Mouse (Mus musculus) ovary, adult 18-20 months (tissue): ENCODE data around the gene Kcnj1.

Source experiments
- DNase-seq: peaks from one replicate; pipeline ENCODE4 v3.0.0; 2022; ENCODE audit warnings: low spot score, mixed read lengths

The Kcnj1 gene

DNA sequence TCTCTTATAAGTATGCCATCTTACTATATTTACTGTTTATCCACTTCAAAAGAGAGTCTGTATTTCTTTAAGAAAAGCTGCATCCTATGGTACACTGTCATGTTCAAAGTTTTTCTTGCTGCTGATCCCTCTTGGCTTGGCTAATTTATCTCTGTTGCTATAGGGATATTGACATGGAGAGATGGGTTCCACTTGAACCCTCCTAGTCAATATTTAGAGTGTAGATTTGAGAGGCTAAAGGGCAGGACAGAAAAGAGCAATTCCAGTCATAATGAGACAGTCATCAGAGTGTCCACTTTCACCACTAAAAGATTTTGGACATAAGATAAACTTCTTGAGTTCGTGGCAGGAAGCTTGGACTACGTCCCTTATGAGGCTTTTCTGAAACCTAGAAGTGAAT is 27.9 kb downstream of the Kcnj1 start:
- no peak for DNase-seq

DNA sequence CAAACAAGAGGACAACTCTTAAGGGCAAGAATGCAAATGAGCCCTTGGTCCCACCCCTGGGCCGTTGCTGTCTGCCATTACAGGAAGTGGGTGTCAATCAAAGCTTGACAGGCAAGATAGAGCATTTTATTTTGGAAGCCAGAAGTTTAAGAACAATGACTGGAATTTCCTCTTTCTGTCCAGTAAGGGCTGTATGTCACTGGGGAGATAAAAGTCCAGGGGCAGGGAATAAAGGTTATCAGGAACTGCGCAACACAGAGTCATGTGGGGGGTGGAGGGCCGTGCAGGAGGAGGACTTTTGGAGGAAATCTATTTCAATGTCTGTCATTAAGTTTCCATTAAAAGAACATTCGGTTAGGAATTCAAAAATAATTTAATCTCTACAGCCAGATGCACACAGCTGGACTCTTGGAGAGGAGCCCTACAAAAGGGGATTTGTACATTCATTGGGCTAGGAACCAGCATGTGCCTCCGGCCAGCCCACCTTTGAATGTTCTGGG is 28.4 kb downstream of the Kcnj1 start:
- no peak for DNase-seq

DNA sequence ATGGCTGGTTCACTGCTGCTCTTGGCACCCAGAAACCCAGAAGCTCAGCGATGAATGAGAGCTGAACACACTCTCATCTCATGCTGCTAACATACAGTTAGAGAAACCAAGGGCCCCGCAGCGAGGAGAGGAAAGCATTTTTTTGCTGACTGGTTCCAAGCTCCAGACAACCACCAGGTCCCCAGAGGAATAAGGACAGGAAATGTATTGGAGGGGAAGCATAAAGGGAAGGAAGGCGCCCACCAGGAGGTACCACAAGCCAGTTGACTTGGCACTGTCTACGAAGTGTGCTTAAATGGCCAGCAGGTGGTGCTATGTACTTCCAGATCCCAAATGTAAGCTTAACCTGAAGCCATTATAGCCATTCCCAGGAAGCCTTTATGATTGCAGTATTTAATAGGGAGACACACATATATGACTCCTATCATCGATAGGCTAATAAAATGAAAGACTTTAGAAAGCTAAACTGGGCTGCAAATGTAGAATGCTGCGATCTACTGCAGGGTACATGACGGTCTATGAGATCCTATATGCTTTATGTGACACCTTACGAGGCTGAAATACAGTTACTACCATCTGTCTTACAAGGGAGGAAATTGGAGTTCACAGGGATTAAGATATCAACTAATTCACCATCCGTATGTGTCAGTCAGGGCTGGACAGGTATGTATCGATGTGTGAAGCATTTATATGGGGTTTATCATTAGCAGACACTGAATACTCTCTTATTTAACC is 33.1 kb downstream of the Kcnj1 start:
- DNase-seq, result no peak

DNA sequence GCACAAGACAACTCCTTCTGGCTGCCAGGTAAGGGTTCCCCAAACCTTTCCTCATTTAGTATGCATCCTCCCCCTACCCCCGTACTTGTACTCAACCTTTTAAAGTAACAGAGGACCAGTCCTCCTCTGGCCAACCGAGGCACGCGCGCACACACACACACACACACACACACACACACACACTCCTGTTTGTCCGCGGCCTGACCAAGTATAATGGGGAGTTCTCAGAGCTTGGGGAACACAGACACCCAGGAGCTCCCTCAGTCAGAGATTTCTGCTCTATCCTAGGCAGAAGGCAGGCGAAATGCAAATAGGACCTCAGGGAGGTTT is 36.4 kb downstream of the Kcnj1 start:
- DNase-seq, result no peak

DNA sequence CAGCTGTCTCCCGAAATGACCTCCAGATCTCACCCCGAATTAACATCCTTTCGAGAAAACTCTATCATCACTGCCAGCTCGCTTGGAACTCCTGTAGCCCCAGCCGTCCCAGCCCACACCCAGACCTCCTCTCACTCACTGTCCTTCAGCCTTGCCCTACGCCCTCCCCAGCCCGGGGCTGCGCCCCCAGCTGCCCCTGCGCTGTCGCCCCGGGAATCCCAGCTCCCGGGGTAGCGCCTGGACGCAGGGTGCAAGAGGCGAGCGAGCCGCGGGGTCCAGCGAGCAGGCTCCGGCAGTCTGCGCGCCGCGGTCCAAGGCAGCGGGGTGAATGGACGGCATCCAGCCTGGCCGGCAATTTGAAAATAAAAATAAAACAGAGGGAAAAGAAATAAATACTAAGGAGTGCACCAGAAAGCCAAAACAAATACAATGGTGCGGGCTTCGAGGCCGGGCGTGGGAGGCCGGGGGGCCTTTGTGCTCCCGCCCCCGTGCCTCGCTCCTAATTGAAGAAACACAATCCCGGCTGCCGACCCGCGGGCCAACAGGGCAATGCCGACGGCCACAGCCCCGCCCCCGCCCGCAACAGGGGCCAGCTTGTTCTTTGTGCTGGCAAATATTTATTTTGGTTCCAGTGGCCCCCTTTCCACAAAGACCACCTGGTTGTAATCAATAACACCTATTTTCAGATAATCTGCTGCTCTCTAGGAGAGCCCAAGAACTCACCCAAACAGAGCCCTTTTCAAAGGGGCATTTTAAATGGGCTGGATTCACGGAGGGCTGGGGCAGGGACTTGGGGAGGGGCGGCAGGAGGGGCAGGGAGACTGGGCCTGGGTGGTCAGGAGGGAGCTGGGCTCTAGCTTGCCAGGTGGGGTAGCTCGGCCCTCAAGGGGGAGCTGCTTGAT is 37.0 kb downstream of the Kcnj1 start:
- DNase-seq, result no peak

DNA sequence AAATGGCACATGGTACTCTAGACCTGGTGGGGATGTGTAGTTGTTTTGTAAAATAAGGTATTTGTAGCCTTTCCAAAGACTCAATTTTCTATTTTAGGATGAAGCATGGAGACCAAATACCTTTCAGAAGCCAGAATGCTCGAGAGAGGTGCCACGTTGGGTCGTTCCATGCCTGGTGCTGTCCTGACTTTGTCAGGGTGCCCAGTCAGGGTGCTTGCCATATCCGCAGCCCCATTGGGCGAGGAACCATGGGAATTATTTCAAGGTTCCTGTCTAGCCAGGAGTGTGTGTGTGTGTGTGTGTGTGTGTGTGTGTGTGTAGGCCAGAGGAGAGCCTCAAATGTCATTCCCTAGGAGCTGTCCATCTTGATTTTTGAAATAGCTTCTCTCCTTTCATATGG is 38.4 kb downstream of the Kcnj1 start:
- DNase-seq, result no peak

DNA sequence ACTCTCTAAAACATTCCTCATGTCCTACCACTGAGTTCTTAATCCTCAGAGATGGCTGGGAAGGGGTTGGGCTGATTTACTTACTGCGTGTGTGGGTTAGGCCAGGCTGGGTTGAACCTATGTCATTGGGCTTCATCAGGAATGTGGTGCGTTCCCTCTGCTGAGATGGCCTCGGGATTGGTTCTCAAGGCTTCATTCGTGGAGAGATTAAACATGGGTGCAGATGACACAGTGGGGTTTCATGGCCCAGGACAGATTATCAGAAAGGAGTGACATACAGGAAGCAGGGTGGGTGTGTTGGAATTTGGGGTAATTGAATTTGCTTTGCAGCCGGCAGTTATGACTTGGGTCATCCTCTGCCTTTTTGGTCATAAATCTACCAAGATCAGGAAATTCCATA is 39.2 kb downstream of the Kcnj1 start:
- DNase-seq, result no peak

DNA sequence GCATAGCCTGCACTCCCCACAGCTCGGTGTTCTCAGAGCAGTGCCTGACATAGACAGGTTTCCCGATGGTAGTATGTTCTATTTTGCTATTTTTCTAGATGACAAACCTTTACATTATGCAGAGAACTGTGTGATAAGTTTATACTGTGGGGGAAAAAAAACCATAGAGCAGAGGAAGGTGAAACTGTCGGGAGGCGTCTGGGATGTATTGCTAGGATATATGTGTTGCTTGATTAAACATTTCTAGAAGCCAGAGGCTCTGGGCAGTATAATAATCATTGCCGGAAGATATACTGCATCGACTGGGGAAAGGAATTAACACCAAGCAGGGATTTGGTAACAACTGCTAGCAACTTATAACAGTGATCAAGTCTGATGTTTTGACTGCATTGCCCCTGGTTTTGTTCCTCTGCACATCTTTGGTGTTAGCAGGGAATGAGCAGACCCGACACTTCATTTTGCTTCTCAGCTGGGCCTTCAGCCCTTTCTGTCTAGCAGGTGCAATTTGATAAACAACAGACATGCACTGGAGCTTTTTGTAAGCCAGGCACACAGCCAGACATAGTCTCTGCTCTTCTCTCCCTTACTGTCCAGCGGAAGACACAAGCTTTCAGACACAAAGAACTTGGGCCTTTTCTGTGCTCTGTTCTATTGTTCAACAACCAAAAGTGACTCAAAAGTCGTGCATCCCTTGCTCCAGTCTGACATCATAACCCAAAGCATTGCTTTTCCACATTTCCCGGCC is 40.7 kb downstream of the Kcnj1 start:
- DNase-seq, result no peak

DNA sequence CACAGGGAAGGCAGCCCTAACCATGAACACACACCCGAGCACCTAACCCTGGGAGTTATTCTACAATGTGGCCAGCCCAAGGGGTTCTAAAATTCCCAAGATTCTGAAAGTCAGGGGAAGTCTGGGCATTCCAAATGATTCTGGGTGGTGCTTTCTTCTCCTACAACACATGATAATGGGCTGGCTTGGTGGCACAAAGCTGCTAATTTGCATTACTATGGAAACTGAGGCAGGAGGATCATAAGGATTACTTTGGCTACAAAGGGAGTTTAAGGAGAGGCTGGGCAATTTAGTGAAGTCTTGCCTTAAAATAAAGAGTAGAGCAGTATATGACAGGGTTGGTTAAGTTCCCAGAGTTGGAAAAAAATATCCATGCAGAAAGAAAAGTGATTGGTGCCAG is 42.7 kb downstream of the Kcnj1 start:
- DNase-seq, result no peak

DNA sequence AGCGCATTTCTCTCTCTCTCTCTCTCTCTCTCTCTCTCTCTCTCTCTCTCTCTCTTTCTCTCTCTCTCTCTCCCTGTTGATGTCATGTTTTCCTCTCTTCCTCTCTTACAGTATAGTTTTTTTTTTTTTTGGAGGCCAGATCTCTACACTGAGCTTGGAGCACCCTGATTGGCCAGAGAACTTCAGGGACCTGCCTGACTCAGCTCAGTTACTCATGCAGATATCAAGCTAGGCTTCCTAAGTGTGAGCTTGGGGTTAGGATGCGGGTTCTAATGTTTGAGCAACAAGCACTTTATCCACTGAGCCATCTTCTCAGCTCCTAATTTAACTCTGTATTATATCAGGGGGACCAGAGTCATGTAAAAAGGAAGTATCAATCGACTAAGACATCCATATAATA is 43.7 kb downstream of the Kcnj1 start:
- no peak for DNase-seq

DNA sequence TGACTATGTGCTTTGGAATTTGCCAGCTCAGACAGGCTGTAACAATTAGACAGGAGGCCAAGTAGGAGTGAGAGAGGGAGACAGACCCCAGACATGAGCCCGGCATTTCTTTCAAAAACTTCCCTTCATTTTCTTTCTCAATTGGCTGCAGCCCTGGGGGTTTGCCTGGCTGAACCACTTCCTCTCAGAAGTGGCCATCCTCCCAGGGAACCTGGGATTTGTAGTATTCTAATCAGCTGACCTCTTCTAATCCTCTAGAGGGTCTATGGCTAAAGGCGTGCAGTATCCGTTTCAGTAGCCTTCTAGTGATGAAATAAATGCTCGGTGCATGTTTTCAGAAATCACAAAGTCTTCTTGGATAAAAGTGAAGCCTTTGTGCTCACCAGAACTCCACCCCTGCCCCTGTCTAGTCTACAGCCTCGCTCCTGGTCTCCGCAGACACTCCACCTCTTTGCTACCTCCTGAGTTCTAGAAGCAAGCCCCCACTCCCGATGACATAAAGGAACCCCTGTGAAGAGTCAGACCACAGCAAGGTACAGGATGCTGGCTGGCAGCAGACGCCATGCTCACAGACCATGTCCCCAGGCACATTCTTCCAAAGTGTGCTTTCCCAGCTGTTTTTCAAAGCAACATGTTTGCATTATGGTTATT is 45.3 kb downstream of the Kcnj1 start:
- no peak for DNase-seq

DNA sequence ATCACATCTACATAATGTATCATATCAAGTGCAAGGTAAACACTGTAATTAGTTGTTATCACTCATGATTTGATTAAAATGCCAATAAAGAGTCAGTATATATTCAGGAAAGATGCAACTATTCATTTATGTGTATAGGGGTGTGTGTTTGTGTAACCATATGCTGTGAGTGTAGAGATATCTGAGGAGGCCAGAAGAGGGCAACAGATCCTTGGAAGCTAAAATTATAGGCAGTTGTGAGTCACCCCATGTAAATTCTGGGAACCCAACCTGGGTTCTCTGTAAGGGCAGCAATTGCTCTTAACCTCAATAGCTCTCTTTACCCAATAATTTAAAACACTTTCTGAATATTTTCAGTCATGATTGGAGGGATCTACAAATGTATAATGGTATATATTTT is 48.4 kb downstream of the Kcnj1 start:
- no peak for DNase-seq

DNA sequence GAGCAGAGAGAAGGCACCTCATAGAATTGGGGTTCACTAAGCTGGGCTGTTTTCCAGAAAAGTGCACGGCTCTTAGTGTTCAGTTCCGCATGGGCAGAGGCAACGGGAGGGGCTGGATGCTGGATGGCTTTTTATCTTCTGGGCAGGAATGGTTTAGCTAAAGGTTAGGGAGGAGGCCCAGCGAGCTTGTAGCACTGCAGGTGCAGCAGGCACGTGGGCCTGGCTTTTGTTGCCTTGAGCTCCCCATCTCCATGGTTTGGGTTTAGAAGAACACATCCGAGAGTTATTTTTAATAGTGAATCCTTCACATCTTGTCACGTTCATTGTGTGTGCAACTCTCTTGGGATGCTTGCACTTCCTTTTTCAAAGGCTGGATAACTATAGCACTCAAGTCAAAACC is 53.0 kb downstream of the Kcnj1 start:
- DNase-seq, result no peak

DNA sequence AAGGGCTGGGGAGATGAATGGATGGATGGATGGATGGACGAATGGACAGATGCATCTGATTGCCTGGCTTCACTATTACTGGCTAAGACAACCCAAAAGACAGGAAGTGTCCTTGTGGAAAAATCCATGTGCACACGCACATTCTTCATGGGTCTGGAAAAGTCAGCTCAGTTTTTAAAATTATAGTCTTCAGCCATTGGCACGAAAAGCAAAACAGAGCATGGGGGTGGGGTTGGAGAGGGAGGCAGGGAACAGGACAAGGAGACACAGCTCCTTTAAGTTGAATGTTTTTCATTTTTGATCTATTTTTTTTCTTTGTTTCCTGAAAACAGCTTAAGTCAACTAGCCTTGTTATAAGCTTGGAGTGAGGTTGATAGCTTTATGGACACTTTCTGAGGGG is 58.8 kb downstream of the Kcnj1 start:
- no peak for DNase-seq

DNA sequence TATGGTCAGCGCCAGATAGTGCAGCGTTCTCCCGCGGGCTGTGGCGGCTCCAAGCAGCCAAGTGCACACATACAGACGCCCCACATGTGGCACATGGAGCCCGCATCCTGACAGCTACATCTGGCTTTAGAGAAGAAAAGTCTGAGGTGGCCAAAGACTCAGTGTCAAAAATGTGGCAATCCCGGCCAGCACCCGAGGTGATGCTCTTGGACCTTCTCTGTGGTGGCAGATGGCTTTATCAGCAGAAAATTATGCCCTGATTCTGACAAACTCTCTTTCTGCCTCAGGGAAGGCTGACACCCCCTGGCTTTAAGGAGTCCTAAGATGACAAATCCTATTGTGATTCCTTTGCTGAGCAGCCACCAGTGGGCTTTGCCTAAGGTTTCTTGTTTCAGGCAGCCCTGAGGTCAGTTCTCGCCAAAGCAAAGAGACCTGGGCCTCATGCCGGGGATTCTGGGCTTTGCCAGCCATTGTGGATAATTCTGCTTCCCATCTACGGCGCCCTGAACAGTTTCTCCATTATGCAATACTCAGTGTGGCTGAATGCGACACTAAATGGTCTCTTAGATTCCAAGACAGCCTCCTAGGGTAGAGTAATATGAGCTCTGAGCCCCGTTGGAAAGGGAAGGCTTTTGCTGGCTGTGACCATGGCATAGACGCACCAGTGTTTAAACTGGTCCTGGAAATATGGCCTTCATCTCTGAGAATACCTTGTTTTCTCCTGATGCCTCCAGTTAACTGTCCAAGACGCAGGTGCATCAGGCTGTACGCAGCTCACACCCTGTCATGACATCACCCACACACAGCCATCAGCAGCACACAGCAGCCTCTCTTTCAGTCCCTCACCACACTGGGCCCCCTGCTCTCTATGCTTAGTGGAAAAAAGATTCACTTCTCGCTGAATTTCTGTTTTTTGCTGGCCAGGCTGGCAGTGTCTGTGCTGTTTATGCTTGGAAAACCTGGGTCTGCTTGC is 62.2 kb downstream of the Kcnj1 start:
- no peak for DNase-seq

DNA sequence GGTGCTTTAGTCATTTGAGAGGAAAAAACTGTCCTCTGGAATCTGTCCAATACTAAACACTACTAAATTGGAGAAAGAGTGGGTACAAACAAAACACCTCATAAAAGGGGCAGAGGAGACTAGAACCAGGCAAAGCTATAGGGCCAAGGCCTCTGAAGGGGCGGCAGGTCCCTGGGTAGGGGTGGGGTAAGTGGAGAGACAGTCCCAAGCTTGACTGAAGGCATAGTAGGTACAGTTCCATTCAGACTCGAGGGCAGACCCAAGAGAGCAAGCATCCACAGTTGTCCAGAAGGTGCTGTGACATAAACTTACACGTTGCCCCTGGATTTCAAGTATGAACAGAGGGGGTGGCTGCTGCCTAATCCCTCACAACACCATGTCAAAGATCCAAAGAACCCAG is 70.8 kb downstream of the Kcnj1 start:
- DNase-seq, result no peak

DNA sequence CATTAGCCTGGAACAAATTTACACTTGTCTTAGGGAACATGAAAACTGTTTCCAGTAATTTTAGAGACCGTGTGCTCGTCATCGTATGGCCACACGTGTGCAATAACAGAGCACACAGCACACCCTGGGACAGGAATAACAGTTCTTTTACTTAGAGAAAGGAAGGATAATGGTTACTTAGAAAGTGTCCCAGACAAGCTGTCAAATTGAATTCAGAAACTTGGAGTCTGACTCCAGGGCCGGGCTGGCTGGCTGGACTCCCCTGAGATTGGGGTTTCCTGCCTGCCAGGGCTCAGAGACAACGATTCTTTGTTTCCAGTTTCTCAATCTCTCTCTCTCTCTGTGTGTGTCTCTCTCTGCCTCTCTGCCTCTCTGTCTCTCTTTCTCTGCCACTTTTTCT is 71.5 kb downstream of the Kcnj1 start:
- no peak for DNase-seq

DNA sequence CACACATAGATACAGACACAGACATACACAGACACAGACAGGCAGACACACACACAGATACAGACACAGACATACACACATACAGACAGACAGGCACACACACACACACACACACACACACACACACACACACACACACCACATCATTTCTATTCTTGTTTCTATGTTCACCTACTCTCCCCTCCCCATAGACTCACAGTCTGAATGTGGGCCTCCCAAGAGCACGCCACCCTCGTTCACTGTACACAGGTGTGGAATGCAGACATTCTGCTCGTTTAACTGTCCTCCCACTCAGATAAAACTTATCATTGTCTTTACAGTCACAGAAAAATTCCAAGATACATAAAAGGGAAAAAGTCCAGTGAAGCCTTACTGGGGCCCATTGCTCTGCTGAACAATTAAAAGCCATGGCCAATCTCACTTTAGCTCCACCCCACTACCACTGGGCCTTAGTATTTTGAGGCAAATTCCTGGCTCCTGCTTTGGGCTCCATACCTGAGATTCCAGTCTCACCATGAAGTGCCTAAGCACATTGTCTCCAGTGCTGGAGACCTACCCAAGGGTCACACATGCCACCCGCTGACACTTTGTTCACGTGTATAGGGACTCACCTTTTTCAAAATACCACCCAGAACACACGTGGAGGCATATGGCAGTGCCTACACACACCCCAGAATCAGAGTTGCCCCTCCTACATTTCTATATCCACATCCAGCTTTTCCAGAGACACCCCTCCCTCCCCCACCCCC is 72.3 kb downstream of the Kcnj1 start:
- DNase-seq, result no peak

DNA sequence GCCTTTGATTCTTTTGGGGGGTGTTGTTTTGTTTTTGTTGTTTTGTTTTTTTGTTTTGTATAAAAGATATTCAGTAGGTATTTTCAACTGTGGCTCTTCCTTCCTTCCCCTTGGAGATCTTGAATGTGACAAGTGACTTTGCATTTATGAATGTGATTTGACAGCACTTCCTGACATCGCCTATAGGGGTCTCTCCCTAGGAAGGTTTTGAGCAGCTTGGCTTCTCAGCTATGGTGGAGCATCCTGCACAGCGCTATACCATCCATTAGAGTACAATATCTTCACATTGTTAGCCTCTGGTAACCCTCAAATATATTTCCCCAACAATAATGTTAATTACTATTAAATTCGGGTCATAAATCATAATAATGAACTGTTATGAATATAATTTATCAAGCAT is 73.5 kb downstream of the Kcnj1 start:
- DNase-seq, result no peak

DNA sequence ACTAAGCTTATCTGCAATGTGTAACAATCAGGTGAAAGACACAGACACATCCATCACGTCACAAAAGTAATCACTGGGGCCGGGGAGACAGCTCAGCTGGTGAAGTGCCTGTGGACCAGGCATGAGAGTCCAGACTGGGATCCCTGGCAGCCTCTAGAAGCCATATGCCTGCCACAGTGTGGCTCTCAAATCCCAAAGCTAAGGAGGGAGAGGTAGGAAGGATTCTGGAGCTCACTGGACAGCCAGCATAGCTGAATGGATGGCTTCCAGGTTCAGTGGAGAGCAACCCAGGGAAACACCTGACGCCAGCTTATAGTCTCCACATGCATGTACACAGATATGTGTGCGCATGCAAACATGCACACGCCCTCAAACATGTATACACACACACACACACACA is 76.5 kb downstream of the Kcnj1 start:
- DNase-seq, result no peak
